Mouse (Mus musculus): Measurements from ENCODE around the gene Xkrx. TPM values are rescaled to one million over a fixed set of nuclear protein-coding genes. Genes with fewer than 3 reads are reported as not detected.

The Xkrx gene
- polyA plus RNA-seq, 1 experiment from 2014 or later, result 0.35 TPM

GRCm38 (mm10) chrX:134140024-134140423 is 21.9 kb downstream of the Xkrx start:
- no peak overlapping the region for H3K4me3 ChIP-seq
- H3K27me3 ChIP-seq, result 0 out of 2 replicates have a peak, but pooled peaks cover 3% of the 10 kb centered on the region
- H3K9ac ChIP-seq, result no peak overlapping the region
- H3K4me2 ChIP-seq, result no peak overlapping the region
- no peaks in the 10 kb centered on the region for H3K4me1 ChIP-seq (replicated peaks)
- 80% methylated on average over 6 of the region's 6 CpGs for WGBS
- no peak for ATAC-seq (ENCODE audit: low FRiP score)
- no peaks in the 10 kb centered on the region for H3K9me3 ChIP-seq
- no peak overlapping the region for H3K27ac ChIP-seq
- H3K36me3 ChIP-seq, result no peaks in the 10 kb centered on the region

GRCm38 (mm10) chrX:134133821-134134220 is 28.1 kb downstream of the Xkrx start:
- H3K9ac ChIP-seq, result no peak overlapping the region
- no peak for ATAC-seq (ENCODE audit: low FRiP score)
- H3K4me1 ChIP-seq (replicated peaks), result no peaks in the 10 kb centered on the region
- H3K4me2 ChIP-seq, result no peak overlapping the region
- H3K4me3 ChIP-seq, result no peak overlapping the region
- no peaks in the 10 kb centered on the region for H3K36me3 ChIP-seq
- no peaks in the 10 kb centered on the region for H3K9me3 ChIP-seq
- peaks cover 10% of the 10 kb centered on the region; the same call in 1 of the 2 replicates for H3K27me3 ChIP-seq
- 62% methylated on average over 3 of the region's 3 CpGs for WGBS
- no peak overlapping the region for H3K27ac ChIP-seq

- 25% methylated on average over 5 of the region's 5 CpGs for WGBS
- no peak for ATAC-seq (ENCODE audit: low FRiP score)
- Histone ChIP-seq H3K4me2 (no peak overlapping the region), H3K27me3 (peaks cover 14% of the 10 kb centered on the region; the same call in 1 of the 2 replicates), H3K9me3 (no peaks in the 10 kb centered on the region), H3K27ac (no peak overlapping the region), H3K36me3 (no peaks in the 10 kb centered on the region), H3K9ac (no peak overlapping the region), H3K4me3 (no peak overlapping the region), H3K4me1 (replicated peaks) (no peaks in the 10 kb centered on the region)
Measured at GRCm38 (mm10) chrX:134132295-134132694, 29.6 kb downstream of the Xkrx start.

GRCm38 (mm10) chrX:134128549-134128948 is 33.3 kb downstream of the Xkrx start:
- no peak for ATAC-seq (ENCODE audit: low FRiP score)

GRCm38 (mm10) chrX:134116417-134116816 is 45.5 kb downstream of the Xkrx start:
- Histone ChIP-seq H3K4me3 (no peak overlapping the region), H3K27ac (no peak overlapping the region)
- no peak for ATAC-seq (ENCODE audit: low FRiP score)

More at GRCm38 (mm10) chrX:134128549-134128948, 33.3 kb downstream of the Xkrx start:
- no peaks in the 10 kb centered on the region for H3K36me3 ChIP-seq
- no peak overlapping the region for H3K27ac ChIP-seq
- peaks cover 12% of the 10 kb centered on the region; the same call in 1 of the 2 replicates for H3K27me3 ChIP-seq
- H3K4me2 ChIP-seq, result no peak overlapping the region
- no peaks in the 10 kb centered on the region for H3K9me3 ChIP-seq
- H3K4me1 ChIP-seq (replicated peaks), result no peaks in the 10 kb centered on the region
- H3K4me3 ChIP-seq, result no peak overlapping the region
- WGBS, result 84% methylated on average over 3 of the region's 3 CpGs
- no peak overlapping the region for H3K9ac ChIP-seq

GRCm38 (mm10) chrX:134111767-134112166 is 50.1 kb downstream of the Xkrx start:
- H3K36me3 ChIP-seq, result no peaks in the 10 kb centered on the region
- no peaks in the 10 kb centered on the region for H3K9me3 ChIP-seq
- H3K9ac ChIP-seq, result no peak overlapping the region
- H3K4me3 ChIP-seq, result no peak overlapping the region
- H3K4me1 ChIP-seq (replicated peaks), result no peaks in the 10 kb centered on the region
- 85% methylated on average over 3 of the region's 3 CpGs for WGBS
- 0 out of 2 replicates have a peak, but pooled peaks cover 5% of the 10 kb centered on the region for H3K27me3 ChIP-seq
- no peak overlapping the region for H3K4me2 ChIP-seq
- H3K27ac ChIP-seq, result no peak overlapping the region
- ATAC-seq (ENCODE audit: low FRiP score), result no peak

More at GRCm38 (mm10) chrX:134116417-134116816, 45.5 kb downstream of the Xkrx start:
- H3K27me3 ChIP-seq, result 0 out of 2 replicates have a peak, but pooled peaks cover 5% of the 10 kb centered on the region
- no peaks in the 10 kb centered on the region for H3K9me3 ChIP-seq
- H3K4me2 ChIP-seq, result no peak overlapping the region
- H3K4me1 ChIP-seq (replicated peaks), result no peaks in the 10 kb centered on the region
- H3K36me3 ChIP-seq, result no peaks in the 10 kb centered on the region
- H3K9ac ChIP-seq, result no peak overlapping the region
- WGBS, result 76% methylated on average over 3 of the region's 3 CpGs

GRCm38 (mm10) chrX:134102641-134103040 is 59.2 kb downstream of the Xkrx start:
- Histone ChIP-seq H3K4me2 (no peak overlapping the region), H3K4me1 (replicated peaks) (no peaks in the 10 kb centered on the region), H3K27me3 (no peaks in the 10 kb centered on the region), H3K9ac (no peak overlapping the region), H3K27ac (no peak overlapping the region), H3K36me3 (no peaks in the 10 kb centered on the region), H3K9me3 (no peaks in the 10 kb centered on the region), H3K4me3 (no peak overlapping the region)
- 77% methylated on average over 2 of the region's 2 CpGs for WGBS
- ATAC-seq (ENCODE audit: low FRiP score), result no peak

Other genes with a start within 250 kb of the Xkrx start
- 0.89 and 1.4 TPM in 2 replicates for gene Sytl4, start 180.3 kb downstream of the Xkrx start, polyA plus RNA-seq (2015; fragmentation: Nextera tagmentation; extraction: Ambion mirVana)
- gene Cstf2, start 102.9 kb downstream of the Xkrx start, polyA plus RNA-seq (2015; fragmentation: Nextera tagmentation; extraction: Ambion mirVana), result 62.3 and 64.5 TPM in 2 replicates
- gene Arl13a, start 25.4 kb upstream of the Xkrx start, polyA plus RNA-seq (2015; fragmentation: Nextera tagmentation; extraction: Ambion mirVana), result not detected in 2 replicates
- gene Nox1, start 59.9 kb upstream of the Xkrx start, polyA plus RNA-seq (2015; fragmentation: Nextera tagmentation; extraction: Ambion mirVana), result 0.16 and 0.21 TPM in 2 replicates
- gene Trmt2b, start 114.9 kb upstream of the Xkrx start, polyA plus RNA-seq (2015; fragmentation: Nextera tagmentation; extraction: Ambion mirVana), result 4.7 and 6.0 TPM in 2 replicates
- gene Tmem35a, start 133.1 kb upstream of the Xkrx start, polyA plus RNA-seq (2015; fragmentation: Nextera tagmentation; extraction: Ambion mirVana), result 102 and 106 TPM in 2 replicates
- 6.7 and 9.3 TPM in 2 replicates for gene Cenpi, start 146.0 kb upstream of the Xkrx start, polyA plus RNA-seq (2015; fragmentation: Nextera tagmentation; extraction: Ambion mirVana)
- gene Drp2, start 242.5 kb upstream of the Xkrx start, polyA plus RNA-seq (2015; fragmentation: Nextera tagmentation; extraction: Ambion mirVana), result 19.0 and 20.8 TPM in 2 replicates

Data from hindbrain, embryonic 13.5 days (tissue).